Comparison of ENCODE assay signal across 14 mouse cellular contexts in the genomic region with DNA sequence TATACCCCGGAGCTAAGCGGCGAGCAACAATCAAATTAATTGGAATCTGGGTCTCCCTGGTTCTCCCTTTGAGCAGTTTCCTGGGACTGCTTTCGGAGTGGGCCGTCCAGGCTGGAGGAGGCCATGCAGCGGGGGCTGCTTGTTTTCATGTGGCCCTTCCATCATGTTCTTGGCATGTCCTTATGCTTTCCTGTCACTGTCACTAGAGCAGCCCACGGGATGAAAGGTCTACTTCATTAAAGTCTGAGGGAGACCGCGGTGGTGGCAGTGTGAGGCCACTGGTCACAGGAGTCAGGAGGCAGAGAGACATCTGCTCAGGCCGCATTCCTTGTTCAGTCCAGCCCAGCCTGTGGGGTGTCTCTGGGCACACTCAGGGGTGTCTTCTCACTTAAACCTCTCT. TPM values are rescaled to one million over a fixed set of nuclear protein-coding genes. Genes with fewer than 3 reads are reported as not detected.
DNase-seq lines count a peak whose midpoint lies in the region; ATAC-seq lines count a peak whose summit lies in the region.
"Had no signal": no experiment of that assay in that cellular context is flagged by ENCODE, and none has a peak within 500 bp of the region (broad histone marks: within the 10 kb centered on the region; RNA-seq: fewer than 3 reads in every experiment).

No protein-coding gene starts in this region.

- H3K4me3 ChIP-seq in heart, embryonic 10.5 days, result no peak overlapping the region
- no peak overlapping the region for H3K4me3 ChIP-seq in hindbrain, embryonic 15.5 days
- H3K4me3 ChIP-seq in neural tube, embryonic 13.5 days, result no peak overlapping the region
- no peak overlapping the region for H3K4me3 ChIP-seq in liver, embryonic 12.5 days
- H3K4me3 ChIP-seq: liver, embryonic 15.5 days; megakaryocyte, embryonic 14.5 days; stomach, embryonic 15.5 days had no signal

- peak overlapping the region; percentile 72; the same call in 1 of the 2 replicates for H3K27ac ChIP-seq in heart, embryonic 10.5 days
- peak overlapping the region; percentile 45; the same call in 1 of the 2 replicates for H3K27ac ChIP-seq in hindbrain, embryonic 15.5 days (replicated peaks)
- H3K27ac ChIP-seq in neural tube, embryonic 13.5 days (replicated peaks), result peak overlapping the region; percentile 80
- H3K27ac ChIP-seq in liver, embryonic 12.5 days, result no peak overlapping the region
- H3K27ac ChIP-seq: kidney, postnatal 0 days; liver, embryonic 15.5 days; stomach, embryonic 15.5 days had no signal

- intact Hi-C loops in heart, postnatal 10 days (cut with DNase I), result no loop called here

- ATAC-seq in hindbrain, embryonic 15.5 days (ENCODE audit: low FRiP score, low read depth), result 0 out of 2 replicates have a peak, but pooled peaks have one; percentile 4
- ATAC-seq in neural tube, embryonic 13.5 days (ENCODE audit: low read depth), result no peak
- ATAC-seq in liver, embryonic 12.5 days, result no peak

- DNase-seq in heart, embryonic 10.5 days (ENCODE audit: low spot score), result no peak
- no peak for DNase-seq in heart, postnatal 10 days
- DNase-seq in retina, postnatal 1 day, result peak; percentile 27
- DNase-seq in retina, embryonic 14.5 days (ENCODE audit: low spot score), result no peak
- DNase-seq in frontal cortex, postnatal 14 days (ENCODE audit: low spot score in 2 of 2), result no peak
- DNase-seq: cerebellum, postnatal 36 days; gastrocnemius, postnatal 36 days had no signal

- no peaks in the 10 kb centered on the region for H3K36me3 ChIP-seq in heart, embryonic 10.5 days
- no peaks in the 10 kb centered on the region for H3K36me3 ChIP-seq in hindbrain, embryonic 15.5 days
- H3K36me3 ChIP-seq in neural tube, embryonic 13.5 days, result no peaks in the 10 kb centered on the region
- H3K36me3 ChIP-seq in liver, embryonic 12.5 days, result peaks cover 9% of the 10 kb centered on the region; the same call in 1 of the 2 replicates
- H3K36me3 ChIP-seq: stomach, embryonic 15.5 days had no signal

- H3K27me3 ChIP-seq in heart, embryonic 10.5 days (ENCODE audit: insufficient read depth, poor library complexity, severe bottlenecking), result no peaks in the 10 kb centered on the region
- H3K27me3 ChIP-seq in hindbrain, embryonic 15.5 days, result no peaks in the 10 kb centered on the region
- H3K27me3 ChIP-seq in neural tube, embryonic 13.5 days, result no peaks in the 10 kb centered on the region
- no peaks in the 10 kb centered on the region for H3K27me3 ChIP-seq in liver, embryonic 12.5 days (replicated peaks)
- H3K27me3 ChIP-seq: liver, embryonic 15.5 days; megakaryocyte, embryonic 14.5 days; stomach, embryonic 15.5 days had no signal

- no peak overlapping the region for H3K4me2 ChIP-seq in hindbrain, embryonic 15.5 days
- no peak overlapping the region for H3K4me2 ChIP-seq in neural tube, embryonic 13.5 days
- no peak overlapping the region for H3K4me2 ChIP-seq in liver, embryonic 12.5 days
- H3K4me2 ChIP-seq: liver, embryonic 15.5 days; stomach, embryonic 15.5 days had no signal

- WGBS in heart, embryonic 10.5 days, result 80% methylated on average over 10 of the region's 10 CpGs
- 41% methylated on average over 10 of the region's 10 CpGs for WGBS in hindbrain, embryonic 15.5 days
- 56% methylated on average over 10 of the region's 10 CpGs for WGBS in neural tube, embryonic 13.5 days
- WGBS in liver, embryonic 12.5 days (ENCODE audit: insufficient replicate concordance), result 80% methylated on average over 10 of the region's 10 CpGs

- H3K9me3 ChIP-seq in heart, embryonic 10.5 days, result no peaks in the 10 kb centered on the region
- H3K9me3 ChIP-seq in hindbrain, embryonic 15.5 days, result no peaks in the 10 kb centered on the region
- no peaks in the 10 kb centered on the region for H3K9me3 ChIP-seq in neural tube, embryonic 13.5 days
- H3K9me3 ChIP-seq in liver, embryonic 12.5 days (replicated peaks), result no peaks in the 10 kb centered on the region
- H3K9me3 ChIP-seq: liver, embryonic 15.5 days; megakaryocyte, embryonic 14.5 days; stomach, embryonic 15.5 days had no signal

- H3K9ac ChIP-seq in hindbrain, embryonic 15.5 days, result no peak overlapping the region
- peak overlapping the region; percentile 57 for H3K9ac ChIP-seq in neural tube, embryonic 13.5 days
- no peak overlapping the region for H3K9ac ChIP-seq in liver, embryonic 12.5 days
- H3K9ac ChIP-seq: liver, embryonic 15.5 days; stomach, embryonic 15.5 days had no signal

- H3K4me1 ChIP-seq in heart, embryonic 10.5 days, result peaks cover 77% of the 10 kb centered on the region
- peaks cover 39% of the 10 kb centered on the region for H3K4me1 ChIP-seq in hindbrain, embryonic 15.5 days (replicated peaks)
- peaks cover 79% of the 10 kb centered on the region for H3K4me1 ChIP-seq in neural tube, embryonic 13.5 days (replicated peaks)
- peaks cover 32% of the 10 kb centered on the region for H3K4me1 ChIP-seq in liver, embryonic 12.5 days

RNA-seq across cellular contexts. Expression of a gene that starts 48.2 kb away (rescaled TPM):
- polyA plus RNA-seq in heart, embryonic 10.5 days (2016; fragmentation: Nextera tagmentation; extraction: Ambion mirVana), result 0.59 and 0.67 TPM in 2 replicates
- under 1 TPM; 0.12 to 0.25 TPM for total RNA-seq in heart, postnatal 10 days (2021)
- polyA plus RNA-seq in hindbrain, embryonic 15.5 days (2015; fragmentation: Nextera tagmentation; extraction: Ambion mirVana), result 1.5 TPM in 2 replicates
- polyA plus RNA-seq in neural tube, embryonic 13.5 days (2015; fragmentation: Nextera tagmentation; extraction: Ambion mirVana), result 1.5 and 2.5 TPM in 2 replicates
- polyA plus RNA-seq in liver, embryonic 12.5 days (2016; fragmentation: Nextera tagmentation; extraction: Ambion mirVana), result 0.44 and 0.53 TPM in 2 replicates
- total RNA-seq: gastrocnemius, postnatal 36 days had no signal
